15 mouse cellular contexts compared by ENCODE assay signal in the genomic region with DNA sequence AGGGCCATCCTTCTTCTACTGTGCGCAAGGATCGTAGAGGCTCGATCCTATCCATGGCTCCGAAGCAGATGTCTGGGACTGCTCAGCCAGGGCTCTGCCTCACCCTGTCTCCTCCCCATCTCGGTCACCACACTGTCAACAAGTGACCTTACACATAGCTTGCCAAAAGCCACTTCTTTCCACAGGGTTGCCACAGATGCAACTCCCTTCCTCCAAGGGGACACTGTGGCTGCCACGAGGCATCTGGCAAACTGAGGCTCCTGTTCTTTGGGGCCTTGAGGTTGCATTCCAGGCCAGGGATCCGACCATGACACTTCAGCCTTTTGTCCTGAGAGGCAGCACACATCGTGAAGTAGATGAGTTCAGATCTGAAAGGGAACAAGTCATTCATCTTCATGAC.
"Had no signal": no experiment of that assay in that cellular context is flagged by ENCODE, and none has a peak within 500 bp of the region (broad histone marks: within the 10 kb centered on the region; RNA-seq: fewer than 3 reads in every experiment).

No protein-coding gene starts in this region.

- H3K27me3 ChIP-seq: midbrain, embryonic 12.5 days; neural tube, embryonic 15.5 days had no signal

- H3K36me3 ChIP-seq: limb, embryonic 10.5 days; midbrain, embryonic 12.5 days; neural tube, embryonic 15.5 days had no signal

- H3K9me3 ChIP-seq: limb, embryonic 10.5 days; midbrain, embryonic 12.5 days; neural tube, embryonic 15.5 days had no signal

- H3K4me3 ChIP-seq: layer of hippocampus, adult 2 months; limb, embryonic 10.5 days; midbrain, embryonic 12.5 days; myocyte; neural tube, embryonic 15.5 days had no signal

- H3K4me2 ChIP-seq: midbrain, embryonic 12.5 days; neural tube, embryonic 15.5 days had no signal

- DNase-seq: kidney, adult 18-20 months; kidney, postnatal 10 days; kidney, postnatal 4 days; lung, adult 2 months; lung, postnatal 10 days; right cerebral cortex, adult 18-20 months; right cerebral cortex, postnatal 25 days; thymus, postnatal 36 days had no signal

- H3K27ac ChIP-seq: layer of hippocampus, adult 2 months; limb, embryonic 10.5 days; liver, embryonic 14.5 days; macrophage; midbrain, embryonic 12.5 days; neural tube, embryonic 15.5 days had no signal

- H3K9ac ChIP-seq: liver, embryonic 14.5 days; midbrain, embryonic 12.5 days; neural tube, embryonic 15.5 days had no signal
